Mouse (Mus musculus) cerebellum, postnatal 25 days (tissue): ENCODE results near the gene Zan.

Experiments
- DNase-seq, 2 experiments: peaks; one replicate each; pipeline ENCODE4 v3.0.0; 2021; ENCODE audit warnings: mixed read lengths in 2 of 2

Zan gene

GRCm38 (mm10) chr5:137349384-137350204 lies 127.3 kb downstream of the Zan start, which contains the start of gene Ephb4:
Gene Ephb4, plus strand, starts transcription at chr5:137350109.
- peak in 1 of 2 experiments; percentile 51 for DNase-seq

GRCm38 (mm10) chr5:137348482-137349383 lies 128.1 kb downstream of the Zan start:
- DNase-seq, result no peak

- no peak for DNase-seq
Measured at GRCm38 (mm10) chr5:137347856-137348255, 129.0 kb downstream of the Zan start.

- no peak for DNase-seq
Measured at GRCm38 (mm10) chr5:137346983-137347382, 129.9 kb downstream of the Zan start.

GRCm38 (mm10) chr5:137346388-137346787 lies 130.5 kb downstream of the Zan start:
- no peak for DNase-seq

GRCm38 (mm10) chr5:137345821-137346220 lies 131.0 kb downstream of the Zan start:
- DNase-seq, result no peak

- no peak for DNase-seq
Measured at GRCm38 (mm10) chr5:137343869-137344268, 133.0 kb downstream of the Zan start.

GRCm38 (mm10) chr5:137343412-137343811 lies 133.5 kb downstream of the Zan start:
- DNase-seq, result no peak

- no peak for DNase-seq
Measured at GRCm38 (mm10) chr5:137342407-137343012, 134.4 kb downstream of the Zan start.

GRCm38 (mm10) chr5:137340222-137340621 lies 136.6 kb downstream of the Zan start:
- no peak for DNase-seq

- DNase-seq, result peak; percentile 54 to 70
Measured at GRCm38 (mm10) chr5:137339290-137339979, 137.4 kb downstream of the Zan start.

- peak in 1 of 2 experiments; percentile 53 for DNase-seq
Measured at GRCm38 (mm10) chr5:137338663-137339289, 138.1 kb downstream of the Zan start.

GRCm38 (mm10) chr5:137338256-137338655 lies 138.6 kb downstream of the Zan start:
- DNase-seq, result peak; percentile 90 to 96

- DNase-seq, result no peak
Measured at GRCm38 (mm10) chr5:137337190-137337589, 139.7 kb downstream of the Zan start.

GRCm38 (mm10) chr5:137335066-137335465 lies 141.8 kb downstream of the Zan start:
- DNase-seq, result no peak

GRCm38 (mm10) chr5:137334317-137334716 lies 142.5 kb downstream of the Zan start:
- DNase-seq, result no peak

GRCm38 (mm10) chr5:137333512-137334174 lies 143.2 kb downstream of the Zan start, which contains the start of gene Slc12a9:
Gene Slc12a9, minus strand, starts transcription at chr5:137333597.
- peak; percentile 93 to 96 for DNase-seq

GRCm38 (mm10) chr5:137332857-137333511 lies 143.9 kb downstream of the Zan start:
- no peak for DNase-seq

- no peak for DNase-seq
Measured at GRCm38 (mm10) chr5:137330910-137331309, 146.0 kb downstream of the Zan start.
